Mouse (Mus musculus): ENCODE measurements at regions not wholly inside any gene's neighbourhood (a gene's known extent, or its start where the extent isn't known, plus 50 kb on each side); places are given as distances from the start of the nearest gene placed in this dataset. TPM values are rescaled to one million over a fixed set of nuclear protein-coding genes. Genes with fewer than 3 reads are reported as not detected.
"Not testable (repeated sequence)": the region's sequence is repeated elsewhere in the genome, so short reads cannot be mapped to it uniquely, and the experiment has no call there.

DNA sequence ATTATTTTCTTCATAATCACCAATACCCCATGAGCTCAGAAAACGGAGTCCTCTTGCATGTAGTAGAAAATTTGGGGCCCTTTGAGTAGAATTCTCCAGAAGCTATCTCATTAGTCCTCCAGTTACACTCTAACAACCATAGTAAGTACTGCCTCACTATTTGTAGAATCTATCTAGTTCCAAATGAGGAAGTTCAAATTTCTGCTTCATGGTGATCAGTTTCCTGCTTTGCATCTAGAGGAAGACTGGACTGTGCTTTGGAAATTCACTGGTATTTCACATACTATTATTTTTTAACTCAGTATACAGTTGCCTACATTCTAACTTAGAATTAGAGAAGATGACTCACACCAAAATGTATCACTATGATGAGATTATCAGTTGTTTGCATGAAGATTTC lies 1018.7 kb downstream of the Adam6a start:
- intact Hi-C loops (cut with DNase I) = no loop called here
- DNase-seq (ENCODE audit: extremely low spot score in 1 of 2, low spot score in 2 of 2) = no peak

DNA sequence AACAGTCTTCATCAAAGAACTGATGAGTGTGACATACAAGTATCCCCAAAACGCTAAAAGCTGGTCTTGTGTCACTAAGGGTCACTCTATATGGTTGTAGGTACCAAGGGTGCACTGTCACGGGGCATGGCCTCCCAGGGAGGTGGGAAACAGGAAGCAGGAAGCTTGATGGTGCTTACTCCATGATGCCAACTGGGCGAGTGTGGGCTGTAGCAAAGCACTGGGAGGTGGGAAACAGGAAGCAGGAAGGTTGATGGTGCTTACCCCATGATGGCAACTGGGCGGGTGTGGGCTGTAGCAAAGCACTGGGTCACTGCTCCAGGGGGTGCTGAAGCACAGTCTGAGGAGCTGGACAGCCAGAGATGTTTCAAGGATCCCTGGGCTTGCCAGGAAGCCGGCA lies 1019.3 kb downstream of the Adam6a start:
- DNase-seq (ENCODE audit: extremely low spot score in 1 of 2, low spot score in 2 of 2) = no peak
- intact Hi-C loops (cut with DNase I) = no loop called here

DNA sequence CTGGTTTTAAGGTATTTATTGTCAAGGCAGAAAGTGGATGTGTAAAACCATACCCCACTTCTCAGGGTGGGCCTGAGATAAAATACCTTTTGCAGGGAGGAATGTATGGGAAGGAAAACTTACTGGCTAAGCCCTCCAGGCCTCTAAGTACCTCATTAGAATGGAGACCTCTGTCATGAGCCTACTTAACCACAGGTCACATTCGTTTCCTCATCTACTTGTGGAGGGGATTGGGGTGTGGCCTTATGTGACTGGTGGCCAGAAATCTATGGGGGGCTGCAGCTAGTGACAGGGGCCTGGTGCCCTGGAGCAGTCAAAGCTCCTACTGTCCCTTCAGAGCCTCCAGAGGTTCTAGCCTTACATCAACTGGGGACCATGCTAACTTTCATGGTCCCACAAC lies 1020.0 kb downstream of the Adam6a start:
- intact Hi-C loops (cut with DNase I) = no loop called here

DNA sequence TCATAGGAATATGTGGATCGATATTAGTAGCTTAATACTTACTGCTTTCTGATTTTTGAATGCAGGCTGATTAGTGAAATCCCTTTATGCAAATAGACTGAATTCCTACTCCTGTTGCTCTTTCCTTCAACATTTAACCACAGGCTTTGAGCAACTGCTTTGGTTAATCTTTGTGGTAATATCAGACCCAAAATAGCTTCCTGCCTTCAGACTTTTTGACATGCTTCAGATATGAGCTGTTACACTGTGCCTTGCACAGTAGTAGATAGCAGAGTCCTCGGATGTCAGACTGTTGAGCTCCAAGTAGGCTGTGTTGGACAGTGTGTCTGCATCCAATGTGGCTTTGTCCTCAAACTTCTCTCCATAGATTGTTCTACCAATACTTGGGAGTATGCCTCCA lies 1020.6 kb downstream of the Adam6a start:
- intact Hi-C loops (cut with DNase I) = no loop called here
- DNase-seq (ENCODE audit: extremely low spot score in 1 of 2, low spot score in 2 of 2) = no peak

More for the DNA sequence above, 1020.0 kb downstream of the Adam6a start:
- no peak for DNase-seq (ENCODE audit: extremely low spot score in 1 of 2, low spot score in 2 of 2)

DNA sequence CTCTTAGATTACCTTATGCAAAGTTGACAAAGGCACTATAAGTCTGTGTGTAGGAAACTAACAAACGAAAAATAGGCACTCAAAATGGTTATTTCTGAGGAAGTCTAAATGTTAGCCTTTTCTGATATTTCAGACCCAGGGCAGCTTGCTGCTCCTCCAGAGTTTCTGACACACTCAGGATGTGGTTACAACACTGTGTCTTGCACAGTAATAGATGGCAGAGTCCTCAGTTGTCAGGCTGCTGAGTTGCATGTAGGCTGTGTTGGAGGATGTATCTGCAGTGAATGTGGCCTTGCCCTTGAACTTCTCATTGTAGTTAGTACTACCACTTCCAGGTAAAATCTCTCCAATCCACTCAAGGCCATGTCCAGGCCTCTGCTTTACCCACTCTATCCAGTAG lies 1039.7 kb downstream of the Adam6a start:
- DNase-seq (ENCODE audit: extremely low spot score in 1 of 2, low spot score in 2 of 2) = no peak
- intact Hi-C loops (cut with DNase I) = no loop called here

DNA sequence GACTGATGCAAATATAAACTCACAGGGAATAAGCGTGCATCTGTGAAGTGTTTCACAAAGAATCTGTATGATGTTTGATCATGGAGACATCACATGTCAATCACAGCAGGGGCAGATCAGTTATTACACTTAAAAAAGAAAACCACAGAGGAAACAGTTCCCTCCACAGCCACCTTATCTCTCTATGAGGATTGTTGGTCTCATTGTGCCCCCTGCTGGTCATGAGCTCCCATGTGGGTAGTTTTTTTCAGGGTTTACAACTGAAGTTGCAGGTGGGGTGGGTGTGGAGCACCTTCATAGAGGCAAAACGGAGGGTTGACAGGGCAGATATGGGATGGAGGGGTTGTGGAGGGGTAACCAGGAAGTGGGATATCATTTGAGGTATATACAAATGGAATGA lies 1043.5 kb downstream of the Adam6a start:
- intact Hi-C loops (cut with DNase I) = no loop called here
- DNase-seq (ENCODE audit: extremely low spot score in 1 of 2, low spot score in 2 of 2) = no peak

DNA sequence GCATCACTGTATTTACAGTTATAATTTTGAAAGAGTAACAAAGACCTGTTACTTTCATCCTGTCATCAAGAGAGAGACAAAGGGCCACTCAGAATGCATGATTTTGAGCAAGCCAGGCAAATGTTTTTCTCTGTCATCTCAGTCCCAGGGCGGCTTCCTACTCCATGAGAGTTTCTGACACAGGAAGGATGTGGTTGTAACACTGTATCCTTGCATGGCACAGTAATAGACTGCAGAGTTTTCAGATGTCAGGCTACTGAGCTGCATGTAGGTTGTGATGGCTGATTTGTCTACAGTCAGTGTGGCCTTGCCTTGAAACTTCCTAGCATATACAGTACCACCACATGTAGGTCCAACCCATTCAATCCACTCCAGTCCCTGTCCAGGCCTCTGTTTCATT lies 1054.0 kb downstream of the Adam6a start:
- intact Hi-C loops (cut with DNase I) = no loop called here
- DNase-seq (ENCODE audit: extremely low spot score in 1 of 2, low spot score in 2 of 2) = no peak

DNA sequence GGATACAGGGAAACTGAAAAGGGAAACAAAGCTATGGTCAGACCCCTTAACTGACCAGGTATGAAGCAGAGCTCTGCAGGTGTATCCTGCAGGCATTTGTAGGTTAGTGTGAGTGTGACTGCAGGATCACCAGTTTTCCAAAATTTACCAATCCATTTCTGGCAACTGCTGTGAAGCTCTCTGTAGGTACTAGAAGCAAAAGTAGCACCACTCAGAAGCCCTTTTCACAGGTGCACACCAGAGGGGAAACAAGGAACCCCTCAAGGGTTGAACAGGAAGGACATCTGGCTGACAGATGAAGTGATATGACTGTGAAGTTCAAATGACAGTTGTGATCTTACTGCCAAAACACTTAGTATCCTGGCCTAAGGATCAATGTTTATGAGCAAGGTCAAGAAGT lies 1065.5 kb downstream of the Adam6a start:
- intact Hi-C loops (cut with DNase I) = no loop called here
- no peak for DNase-seq (ENCODE audit: extremely low spot score in 1 of 2, low spot score in 2 of 2)

DNA sequence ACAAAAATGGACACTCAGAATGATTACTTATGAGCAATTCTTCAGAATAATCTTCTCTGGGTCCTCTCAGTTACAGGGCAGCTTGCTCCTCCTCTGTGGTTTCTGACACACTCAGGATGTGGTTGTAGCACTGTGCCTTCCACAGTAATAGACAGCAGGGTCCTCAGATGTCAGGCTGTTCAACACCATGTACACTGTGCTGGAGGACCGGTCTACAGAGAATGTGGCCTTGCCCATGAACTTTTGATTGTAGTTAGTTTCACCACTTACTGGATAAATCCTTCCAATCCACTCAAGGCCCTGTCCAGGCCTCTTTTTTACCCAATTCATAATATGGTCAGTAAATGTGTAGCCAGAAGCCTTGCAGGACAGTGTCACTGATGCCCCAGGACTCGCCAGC lies 1068.4 kb downstream of the Adam6a start:
- DNase-seq (ENCODE audit: extremely low spot score in 1 of 2, low spot score in 2 of 2) = no peak
- intact Hi-C loops (cut with DNase I) = loop anchor here (10.0 kb wide), 1 partner anchor 223 kb away; no protein-coding TSS in a partner anchor

DNA sequence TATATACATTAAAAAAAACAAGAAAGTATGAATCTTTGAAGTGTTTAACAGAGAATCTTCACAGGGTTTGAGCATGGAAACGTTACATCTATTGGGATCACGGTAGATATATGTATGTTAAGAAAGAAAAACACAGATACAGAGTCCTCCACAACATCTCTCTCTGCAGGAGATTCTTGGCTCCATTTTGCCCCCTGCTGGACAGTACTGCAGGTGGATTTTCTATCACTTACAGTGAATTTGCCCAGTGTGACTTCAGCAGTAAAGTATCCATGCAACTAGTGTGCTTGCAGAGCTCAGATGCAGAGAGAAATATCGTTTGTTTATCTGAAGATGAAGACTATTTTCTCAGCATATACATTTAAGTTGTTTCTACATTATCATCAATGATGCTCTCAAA lies 1071.5 kb downstream of the Adam6a start:
- DNase-seq (ENCODE audit: extremely low spot score in 1 of 2, low spot score in 2 of 2) = no peak
- intact Hi-C loops (cut with DNase I) = loop anchor here (10.0 kb wide), 1 partner anchor 220 kb away; no protein-coding TSS in a partner anchor

DNA sequence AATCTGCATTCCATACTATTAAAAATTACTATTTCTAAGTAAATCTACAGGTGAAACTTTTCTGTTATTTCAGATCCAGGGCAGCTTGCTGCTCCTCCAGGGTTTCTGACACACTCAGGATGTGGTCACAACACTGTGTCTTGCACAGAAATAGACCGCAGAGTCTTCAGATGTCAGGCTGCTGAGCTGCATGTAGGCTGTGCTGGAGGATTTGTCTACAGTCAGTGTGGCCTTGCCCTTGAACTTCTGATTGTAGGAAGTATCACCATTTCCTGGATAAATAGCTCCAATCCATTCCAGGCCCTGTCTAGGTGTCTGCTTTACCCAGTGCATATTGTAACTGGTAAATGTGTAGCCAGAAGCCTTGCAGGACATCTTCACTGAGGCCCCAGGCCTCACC lies 1072.0 kb downstream of the Adam6a start:
- intact Hi-C loops (cut with DNase I) = loop anchor here (10.0 kb wide), 1 partner anchor 219 kb away; no protein-coding TSS in a partner anchor
- no peak for DNase-seq (ENCODE audit: extremely low spot score in 1 of 2, low spot score in 2 of 2)

DNA sequence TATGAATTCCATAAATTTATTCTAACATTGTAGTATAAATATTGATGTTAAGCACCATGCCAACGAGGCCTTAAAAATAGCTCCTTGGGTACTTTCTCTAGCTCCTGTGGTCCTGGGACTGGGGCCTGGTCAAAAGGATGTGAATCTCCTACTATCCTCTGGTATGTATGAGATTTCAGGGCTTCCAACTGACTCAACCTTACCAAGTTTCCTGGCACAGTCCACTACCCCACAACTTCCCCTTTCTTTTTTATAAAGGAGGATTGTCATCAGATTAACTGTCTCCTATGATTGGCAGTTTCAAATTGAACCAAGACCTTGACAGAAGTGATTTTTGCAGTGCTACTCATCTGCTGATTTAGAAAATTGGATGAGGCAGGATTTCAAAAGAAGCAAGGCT lies 1097.4 kb downstream of the Adam6a start:
- DNase-seq (ENCODE audit: extremely low spot score in 1 of 2, low spot score in 2 of 2) = no peak
- intact Hi-C loops (cut with DNase I) = no loop called here

DNA sequence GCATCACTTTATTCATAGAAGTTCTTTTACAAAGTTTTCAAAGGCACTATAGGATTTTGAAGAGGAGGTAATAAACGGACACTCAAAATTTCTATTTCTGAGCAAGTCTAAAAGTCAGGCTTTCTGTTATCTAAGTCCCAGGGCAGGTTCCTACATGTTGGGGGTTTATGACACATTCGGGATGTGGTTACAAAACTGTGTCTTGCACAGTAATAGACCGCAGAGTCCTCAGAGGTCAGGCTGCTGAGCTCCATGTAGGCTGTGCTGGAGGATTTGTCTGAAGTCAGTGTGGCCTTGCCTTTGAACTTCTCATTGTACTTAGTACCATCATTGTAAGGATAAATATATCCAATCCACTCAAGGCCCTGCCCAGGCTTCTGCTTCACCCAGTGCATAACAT lies 1102.7 kb downstream of the Adam6a start:
- no peak for DNase-seq (ENCODE audit: extremely low spot score in 1 of 2, low spot score in 2 of 2)
- intact Hi-C loops (cut with DNase I) = no loop called here

DNA sequence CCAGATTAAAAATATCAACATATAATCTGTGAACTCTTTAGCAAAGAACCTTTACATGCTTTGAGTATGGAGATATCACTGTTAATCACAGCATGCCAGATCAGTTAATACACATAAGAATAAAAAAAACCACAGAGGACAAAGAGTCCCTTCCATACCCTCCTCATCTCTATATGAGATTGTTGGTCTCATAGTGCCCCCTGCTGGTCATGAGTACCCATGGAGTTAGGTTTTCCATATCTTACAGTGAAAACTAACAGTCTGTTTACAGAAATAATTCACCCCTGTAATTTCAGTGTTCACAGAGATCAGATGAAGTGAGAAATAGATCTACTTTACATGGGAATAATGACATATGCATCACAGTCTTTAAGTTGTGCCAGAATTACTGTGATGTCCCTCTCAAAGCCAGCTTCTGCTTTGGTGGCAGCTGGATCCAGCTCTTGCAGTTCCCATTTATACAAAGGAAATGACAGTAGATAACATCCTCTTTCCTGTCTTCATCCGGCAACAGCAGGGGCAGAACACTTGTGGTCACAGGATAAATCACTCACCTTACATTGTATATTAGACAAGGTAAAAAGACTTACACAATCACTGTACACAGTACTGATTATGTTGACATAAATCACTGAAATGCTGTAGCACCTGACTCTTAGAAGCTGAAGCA lies 1106.9 kb downstream of the Adam6a start:
- intact Hi-C loops (cut with DNase I); DNase-seq (ENCODE audit: extremely low spot score in 1 of 2, low spot score in 2 of 2): not testable (repeated sequence)

DNA sequence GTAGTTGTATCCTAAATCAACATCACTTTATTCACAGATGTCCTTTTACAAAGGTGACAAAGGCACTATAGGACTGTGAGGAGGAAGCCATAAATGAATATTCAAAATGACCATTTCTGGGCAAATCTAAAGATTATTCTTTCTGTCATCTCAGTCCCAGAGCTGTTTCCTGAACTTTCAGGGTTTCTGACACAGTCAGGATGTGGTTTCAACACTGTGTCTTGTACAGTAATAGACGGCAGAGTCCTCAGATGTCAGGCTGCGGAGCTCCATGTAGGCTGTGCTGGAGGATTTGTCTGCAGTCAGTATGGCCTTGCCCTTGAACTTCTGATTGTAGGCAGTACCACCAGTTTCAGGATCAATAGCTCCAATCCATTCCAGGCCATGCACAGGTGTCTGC lies 1113.4 kb downstream of the Adam6a start:
- intact Hi-C loops (cut with DNase I); DNase-seq (ENCODE audit: extremely low spot score in 1 of 2, low spot score in 2 of 2): not testable (repeated sequence)

Small RNA genes lying in the stretch of these regions (microRNA-seq; reads per million reads assigned to microRNA genes)
- gene Mir7094-1 (not detected), gene Mir7094-2 (not detected)
